Mouse (Mus musculus): ENCODE data around the gene Mthfd1l.

DNA sequence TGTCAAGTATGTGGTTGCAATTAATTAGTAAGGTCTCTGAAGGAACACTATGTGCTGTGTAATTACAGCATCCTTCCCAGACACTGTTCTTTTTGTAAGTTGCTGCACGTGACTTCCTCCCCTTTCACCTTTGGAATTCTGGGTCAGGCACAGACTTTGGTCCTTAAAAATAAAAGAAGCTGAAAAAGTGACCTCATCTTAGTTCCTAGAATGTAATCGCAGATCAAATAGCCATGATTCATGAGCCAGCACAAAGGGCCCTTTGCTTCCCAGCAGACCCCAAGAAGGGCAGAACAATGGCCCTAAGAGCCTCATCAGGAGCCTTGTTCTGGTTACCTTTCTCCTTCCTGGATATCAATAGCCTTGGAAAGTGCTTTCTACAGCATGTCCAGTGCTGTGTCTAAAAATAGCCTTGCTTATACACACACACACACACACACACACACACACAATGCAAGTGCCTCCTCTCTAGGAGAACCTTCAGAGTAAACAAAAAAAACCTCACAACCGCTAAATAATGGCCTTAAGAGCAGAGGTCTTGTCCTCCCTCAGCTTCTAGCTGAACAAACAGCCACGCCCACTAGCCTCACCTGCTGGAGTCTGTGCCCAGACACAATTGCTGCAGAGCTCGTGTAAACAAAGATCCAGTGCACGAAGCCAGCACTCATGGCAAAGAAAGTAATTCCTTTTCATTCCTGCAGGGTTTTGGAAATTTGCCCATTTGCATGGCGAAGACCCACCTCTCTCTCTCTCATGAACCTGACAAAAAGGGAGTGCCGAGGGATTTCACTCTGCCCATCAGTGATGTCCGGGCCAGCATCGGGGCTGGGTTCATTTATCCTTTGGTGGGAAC lies 133.0 kb downstream of the Mthfd1l start:
- peak; percentile 41 for TF ChIP-seq CTCF (IDR thresholded peaks at IDR 0.05)
- TF ChIP-seq POLR2A (IDR thresholded peaks at IDR 0.05; ENCODE audit: insufficient read depth, low read depth, low read length) = no peak

Data from heart, adult 2 months (tissue).